Mouse (Mus musculus) embryonic fibroblast, embryonic 13.5 days (primary cell): ENCODE measurements around the gene Hist1h4b. TPM values are rescaled to one million over a fixed set of nuclear protein-coding genes. Genes with fewer than 3 reads are reported as not detected.

ENCODE experiments used
- H3K27ac ChIP-seq: 2 replicates; pipeline ENCODE4 v1.5.1; 2012; ENCODE audit warnings: low read length, control low read depth, inconsistent platforms; ENCODE audit not compliant: insufficient read depth
- H3K4me1 ChIP-seq: 2 replicates; pipeline ENCODE4 v1.6.1; 2011; ENCODE audit warnings: low read length; ENCODE audit not compliant: control insufficient read depth, insufficient read depth
- H3K4me3 ChIP-seq: 2 replicates; pipeline ENCODE4 v1.5.1; 2011; ENCODE audit warnings: mild to moderate bottlenecking, control low read depth, low read length; ENCODE audit not compliant: insufficient read depth
- CTCF ChIP-seq: IDR thresholded peaks from 2 replicates; pipeline ENCODE4 v1.5.1; 2011; ENCODE audit warnings: mild to moderate bottlenecking, control low read depth, low read length, moderate library complexity, borderline replicate concordance; ENCODE audit not compliant: insufficient read depth
- POLR2A ChIP-seq: IDR thresholded peaks from 2 replicates; pipeline ENCODE4 v1.6.1; 2011; ENCODE audit warnings: low read depth, mild to moderate bottlenecking, control low read depth, low read length, moderate library complexity
- polyA plus RNA-seq: library from polyadenylated mRNA; stranded (reverse); fragments of >200 nt; gene quantifications from 2 replicates; pipeline ENCODE4 v1.2.4, GENCODE M21; 2011; ENCODE audit warnings: low read depth; ENCODE audit not compliant: missing spikeins, insufficient read length

The Hist1h4b gene
- polyA plus RNA-seq, 1 experiment = 12.5 TPM

DNA sequence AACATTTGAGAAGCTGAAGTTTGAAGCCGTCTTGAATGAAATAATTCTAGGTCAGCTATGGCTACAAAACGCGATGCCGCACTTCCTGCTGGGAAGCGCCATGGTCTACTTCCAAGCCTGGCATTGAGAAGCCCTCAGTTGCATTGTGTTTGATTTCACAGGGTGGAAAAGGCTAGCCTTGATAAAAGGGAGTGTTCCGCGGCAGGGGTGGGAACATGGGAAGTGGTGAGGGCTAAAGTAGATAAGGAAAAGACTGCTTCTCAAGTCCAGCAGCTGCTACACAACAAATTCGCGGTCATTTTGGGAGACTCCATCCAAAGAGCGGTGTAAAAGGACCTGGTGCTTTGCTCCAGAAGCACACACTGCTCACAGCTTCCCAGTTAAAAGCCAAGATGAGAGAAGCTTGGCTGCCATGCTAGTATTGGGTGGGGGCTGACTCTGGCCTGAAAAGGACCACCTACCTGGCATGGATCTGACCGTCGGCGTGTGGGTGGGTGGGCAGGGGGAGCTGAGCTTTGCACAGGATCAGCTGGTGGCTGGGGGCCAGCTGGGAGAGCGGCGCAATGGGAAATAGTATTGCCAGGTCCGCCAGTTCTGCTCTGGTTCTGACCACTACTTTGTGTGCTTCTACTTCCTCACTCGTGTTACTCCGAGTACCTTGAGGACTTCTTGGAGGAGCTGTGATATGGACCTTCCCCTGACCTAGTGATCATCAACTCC is 28.2 kb upstream of the Hist1h4b start:
- no peak overlapping the region for H3K27ac ChIP-seq

DNA sequence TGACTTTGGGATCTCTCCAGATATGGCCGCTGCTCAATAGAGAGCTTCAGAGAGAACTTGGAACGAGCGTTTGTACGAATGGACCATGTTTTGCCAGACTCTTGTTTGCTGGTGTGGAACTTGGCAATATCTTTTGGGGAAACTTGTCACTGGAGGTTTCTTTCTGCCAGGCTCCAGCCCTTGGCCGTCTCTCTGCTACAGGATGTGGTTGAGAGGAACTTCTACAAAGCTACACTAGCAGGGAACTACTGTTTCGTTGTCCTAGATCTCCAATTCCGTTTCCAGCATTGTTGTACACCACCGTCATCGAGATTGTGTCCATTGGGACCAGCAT is 27.7 kb upstream of the Hist1h4b start:
- Histone ChIP-seq H3K27ac (no peak overlapping the region), H3K4me1 (no peaks in the 10 kb centered on the region), H3K4me3 (no peak overlapping the region)
- TF ChIP-seq CTCF (no peak), POLR2A (no peak)

More for the DNA sequence above, 28.2 kb upstream of the Hist1h4b start:
- no peaks in the 10 kb centered on the region for H3K4me1 ChIP-seq
- TF ChIP-seq CTCF (no peak), POLR2A (no peak)
- H3K4me3 ChIP-seq = no peak overlapping the region

DNA sequence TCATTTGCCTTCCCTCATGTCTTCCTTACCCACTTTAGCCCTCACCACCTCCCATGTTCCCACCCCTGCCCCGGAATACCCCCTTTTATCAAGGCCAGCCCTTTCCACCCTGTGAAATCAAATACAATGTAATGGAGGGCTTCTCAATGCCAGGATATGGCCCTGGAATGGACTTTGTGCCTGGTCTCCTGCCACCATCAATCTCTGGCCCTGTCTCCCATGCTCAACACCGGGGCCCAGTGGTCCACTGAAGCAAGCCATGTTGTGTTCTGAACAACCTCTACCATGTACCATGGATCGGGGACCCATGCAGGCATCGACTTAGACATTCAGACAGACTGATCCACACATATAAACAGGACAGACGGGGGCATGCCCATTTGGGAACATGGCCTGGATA is 27.1 kb upstream of the Hist1h4b start:
- no peak overlapping the region for H3K4me3 ChIP-seq
- H3K4me1 ChIP-seq = no peaks in the 10 kb centered on the region
- TF ChIP-seq POLR2A (no peak), CTCF (no peak)
- peak overlapping the region; percentile 30; the same call in 1 of the 2 replicates for H3K27ac ChIP-seq

DNA sequence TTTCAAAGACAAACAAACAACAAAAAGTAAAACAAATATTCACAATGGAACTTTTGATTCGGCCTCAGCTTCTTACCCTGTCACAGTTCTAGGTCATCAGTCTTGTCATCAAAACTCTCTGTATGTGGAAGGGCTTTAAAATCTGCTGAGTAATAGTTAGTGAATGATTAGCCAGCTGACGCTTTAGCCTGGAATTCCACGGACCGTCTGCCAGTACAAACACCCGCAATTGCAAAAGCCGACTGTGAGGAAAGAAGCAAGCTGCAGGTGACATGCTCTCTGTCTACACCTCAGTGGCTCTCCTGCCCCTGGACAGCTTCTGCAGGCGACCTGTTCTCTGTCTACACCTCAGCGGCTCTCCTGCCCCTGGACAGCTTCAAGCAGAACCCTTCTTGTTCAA is 26.3 kb upstream of the Hist1h4b start:
- Histone ChIP-seq H3K27ac (no peak overlapping the region), H3K4me3 (no peak overlapping the region), H3K4me1 (no peaks in the 10 kb centered on the region; the same call in 1 of the 2 replicates)
- TF ChIP-seq CTCF (no peak), POLR2A (no peak)

DNA sequence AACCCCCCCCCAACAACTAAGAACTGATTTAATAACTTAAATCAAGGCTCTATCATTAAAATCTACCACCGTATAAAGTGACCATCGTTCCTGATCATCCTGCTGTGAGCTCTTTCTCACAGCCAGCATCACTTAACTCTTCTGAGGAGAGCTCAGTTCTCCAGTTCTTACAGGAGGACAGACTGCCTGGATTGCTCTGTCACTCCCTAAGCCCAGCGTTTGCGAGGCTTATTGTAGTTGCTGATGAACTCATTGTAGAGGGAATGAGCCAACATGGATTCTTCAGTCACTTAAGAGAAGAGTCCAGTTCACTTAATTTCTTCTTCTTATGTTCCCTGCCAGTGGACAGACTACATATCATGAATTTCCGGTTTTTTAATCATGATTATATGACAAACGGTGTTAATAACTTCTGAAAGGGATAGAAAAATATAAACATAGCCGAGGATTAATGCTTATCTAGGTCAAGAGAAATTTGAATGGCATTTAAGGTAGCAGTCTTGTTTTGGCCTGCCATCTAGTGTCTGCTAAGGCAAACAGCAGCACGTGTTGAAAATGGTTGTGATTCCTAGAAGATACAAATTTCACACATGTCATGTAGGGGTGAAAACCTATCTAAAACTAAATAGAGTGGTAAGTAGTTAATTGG is 24.5 kb upstream of the Hist1h4b start:
- no peaks in the 10 kb centered on the region; the same call in 1 of the 2 replicates for H3K4me1 ChIP-seq
- no peak overlapping the region for H3K27ac ChIP-seq
- no peak for TF ChIP-seq CTCF
- TF ChIP-seq POLR2A = no peak
- H3K4me3 ChIP-seq = no peak overlapping the region

DNA sequence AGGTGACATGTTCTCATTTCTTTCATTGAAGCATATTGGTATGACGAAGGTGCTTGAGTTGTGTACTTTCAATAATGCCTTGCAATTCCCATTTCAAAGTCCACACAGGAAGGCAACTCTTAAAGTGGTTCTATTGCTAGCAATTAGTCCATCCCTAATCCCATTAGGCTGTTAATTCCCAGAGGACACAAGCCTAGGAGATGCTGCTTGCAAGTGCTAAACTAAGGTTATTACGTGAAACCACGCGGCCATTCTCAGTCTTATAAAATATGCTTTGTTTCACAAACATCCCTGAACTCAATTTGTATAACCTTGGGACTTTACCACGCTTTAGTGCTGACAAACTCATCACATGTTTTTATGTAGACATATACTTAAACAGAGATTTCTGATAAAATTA is 19.7 kb upstream of the Hist1h4b start:
- Histone ChIP-seq H3K4me3 (no peak overlapping the region), H3K4me1 (no peaks in the 10 kb centered on the region; the same call in 1 of the 2 replicates), H3K27ac (no peak overlapping the region)
- TF ChIP-seq POLR2A = no peak
- TF ChIP-seq CTCF = no peak

DNA sequence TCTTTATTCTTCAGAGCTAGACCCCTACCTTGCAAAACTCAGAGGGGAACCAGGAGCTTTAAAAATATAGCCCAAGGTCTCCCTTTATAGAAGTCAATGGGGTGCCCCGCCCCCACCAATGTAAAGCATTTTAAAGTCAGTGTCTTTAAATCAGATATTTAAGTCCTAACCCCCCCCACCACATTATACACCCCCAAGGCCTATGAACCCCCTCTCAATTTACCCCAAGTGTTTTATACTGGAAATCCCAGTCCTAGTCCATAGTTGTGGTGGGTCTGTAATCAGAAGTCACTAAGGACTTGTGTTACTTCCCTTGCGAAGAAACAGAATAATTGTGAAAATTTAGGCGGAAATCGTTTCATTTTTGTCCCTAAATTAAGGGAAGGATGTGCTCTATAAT is 18.8 kb upstream of the Hist1h4b start:
- TF ChIP-seq CTCF (no peak), POLR2A (no peak)
- H3K4me1 ChIP-seq = peaks cover under 1% of the 10 kb centered on the region; the same call in 1 of the 2 replicates
- H3K4me3 ChIP-seq = no peak overlapping the region
- peak overlapping the region; percentile 96 for H3K27ac ChIP-seq

DNA sequence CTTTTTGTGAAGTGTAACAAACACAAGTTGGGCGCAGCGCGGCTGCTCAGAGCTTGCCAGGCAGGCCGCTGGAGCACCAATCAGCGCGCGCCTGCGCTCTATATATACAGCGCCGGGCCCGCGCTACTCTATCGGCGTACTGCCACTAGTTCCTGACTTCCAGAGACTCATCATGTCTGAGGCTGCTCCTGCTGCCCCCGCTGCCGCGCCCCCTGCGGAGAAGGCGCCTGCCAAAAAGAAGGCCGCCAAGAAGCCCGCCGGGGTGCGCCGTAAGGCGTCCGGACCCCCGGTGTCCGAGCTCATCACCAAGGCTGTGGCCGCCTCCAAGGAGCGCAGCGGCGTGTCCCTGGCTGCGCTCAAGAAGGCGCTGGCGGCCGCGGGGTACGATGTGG is 18.1 kb upstream of the Hist1h4b start, which contains the start of gene Hist1h1c:
Gene Hist1h1c (plus strand): TSS at position 132 of the 392 bp plus-strand sequence.
- TF ChIP-seq POLR2A (peak; percentile 99), CTCF (no peak)
- Histone ChIP-seq H3K4me1 (peaks cover 4% of the 10 kb centered on the region; the same call in 1 of the 2 replicates), H3K4me3 (peak within 1 kb of the TSS; percentile 83), H3K27ac (peak within 1 kb of the TSS; percentile 96)

DNA sequence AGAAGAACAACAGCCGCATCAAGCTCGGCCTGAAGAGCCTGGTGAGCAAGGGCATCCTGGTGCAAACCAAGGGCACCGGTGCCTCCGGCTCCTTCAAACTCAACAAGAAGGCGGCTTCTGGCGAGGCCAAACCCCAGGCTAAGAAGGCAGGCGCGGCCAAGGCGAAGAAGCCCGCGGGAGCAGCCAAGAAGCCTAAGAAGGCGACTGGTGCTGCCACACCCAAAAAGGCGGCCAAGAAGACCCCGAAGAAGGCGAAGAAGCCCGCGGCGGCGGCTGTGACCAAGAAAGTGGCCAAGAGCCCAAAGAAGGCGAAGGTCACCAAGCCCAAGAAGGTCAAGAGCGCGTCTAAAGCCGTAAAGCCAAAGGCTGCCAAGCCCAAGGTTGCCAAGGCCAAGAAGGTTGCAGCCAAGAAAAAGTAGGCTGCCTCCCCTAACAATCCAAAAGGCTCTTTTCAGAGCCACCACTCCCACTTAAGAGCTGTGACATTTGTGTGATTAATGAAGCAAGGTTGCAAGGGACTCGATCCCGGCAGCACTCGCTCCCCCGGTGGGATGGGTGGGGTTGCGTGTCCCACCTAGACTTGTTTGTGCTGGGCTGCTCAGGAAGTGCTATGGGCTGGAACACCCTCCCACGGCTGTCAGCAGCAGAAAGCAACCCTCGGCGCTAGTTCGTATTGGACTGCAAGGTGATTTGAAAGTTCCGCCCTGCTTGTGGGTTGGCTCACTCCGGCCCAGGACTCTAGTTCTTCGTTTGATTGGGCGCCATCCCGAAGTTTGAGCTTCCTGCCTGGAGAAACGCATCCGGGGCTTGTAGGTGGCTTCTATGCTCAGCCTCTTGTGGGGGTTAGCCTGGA is 17.5 kb upstream of the Hist1h4b start:
- Histone ChIP-seq H3K4me1 (peaks cover 6% of the 10 kb centered on the region), H3K4me3 (peak overlapping the region; percentile 83)
- TF ChIP-seq CTCF (no peak), POLR2A (peak; percentile 84)

More for the DNA sequence above, 17.5 kb upstream of the Hist1h4b start:
- peak overlapping the region; percentile 96 for H3K27ac ChIP-seq
